Mouse (Mus musculus) megakaryocyte, embryonic 14.5 days (primary cell): Measurements from ENCODE around the gene Gm49661.

Experiments
- FLI1 ChIP-seq: IDR thresholded peaks from 2 replicates; pipeline ENCODE4 v1.6.1; 2012; ENCODE audit warnings: low read length, inconsistent platforms, mixed read lengths
- GATA1 ChIP-seq: IDR thresholded peaks from 3 replicates; pipeline ENCODE4 v1.6.1; 2012; ENCODE audit warnings: mixed read lengths, low read length, inconsistent platforms, borderline replicate concordance

GRCm38 (mm10) chr8:84967532-84968304 is 1.5 kb downstream of the Gm49661 start:
- TF ChIP-seq GATA1 = no peak
- TF ChIP-seq FLI1 = no peak
